Comparison of ENCODE assay signal across 10 mouse cellular contexts in genomic region chr5:72580088-72580969, GRCm38 (mm10). TPM values are rescaled to one million over a fixed set of nuclear protein-coding genes. Genes with fewer than 3 reads are reported as not detected.
A peak's percentile ranks its signal among the peaks of the same experiment; 100 is the strongest.
DNase-seq lines count a peak whose midpoint lies in the region; ATAC-seq and TF ChIP-seq lines count a peak whose summit lies in the region.
"Not testable (repeated sequence)": the region's sequence is repeated elsewhere in the genome, so short reads cannot be mapped to it uniquely, and the experiment has no call there.
"Had no signal": no experiment of that assay in that cellular context is flagged by ENCODE, and none has a peak within 500 bp of the region (broad histone marks: within the 10 kb centered on the region; RNA-seq: fewer than 3 reads in every experiment).

No protein-coding gene starts in this region.

- ATAC-seq in forebrain, embryonic 13.5 days, result peak; percentile 89
- peak; percentile 81 for ATAC-seq in hindbrain, embryonic 12.5 days (ENCODE audit: low FRiP score)
- ATAC-seq in lung, embryonic 16.5 days (ENCODE audit: low read depth), result peak; percentile 60
- peak; percentile 82 for ATAC-seq in neural tube, embryonic 13.5 days (ENCODE audit: low read depth)

- H3K4me3 ChIP-seq in forebrain, embryonic 13.5 days, result peak overlapping the region; percentile 46
- peak overlapping the region; percentile 46 for H3K4me3 ChIP-seq in hindbrain, embryonic 12.5 days
- peak overlapping the region; percentile 30; the same call in 1 of the 2 replicates for H3K4me3 ChIP-seq in layer of hippocampus, adult 2 months
- peak overlapping the region; percentile 48 for H3K4me3 ChIP-seq in lung, embryonic 16.5 days (ENCODE audit: low read length)
- peak overlapping the region; percentile 41 for H3K4me3 ChIP-seq in neural tube, embryonic 13.5 days

- DNase-seq in CD8-positive naive resting alpha-beta T cell, adult 2 months (ENCODE audit: low read depth in 2 of 2, low spot score in 2 of 2), result peak; percentile 6 to 21
- peak; percentile 18 to 33 for DNase-seq in cerebellum, postnatal 10 days
- not testable (repeated sequence) for DNase-seq in layer of hippocampus, adult 2 months (ENCODE audit: low spot score in 2 of 2)
- DNase-seq in thymus, postnatal 0 days (ENCODE audit: low spot score), result peak; percentile 14

- not testable (repeated sequence) for H3K4me1 ChIP-seq in forebrain, embryonic 13.5 days; hindbrain, embryonic 12.5 days; lung, embryonic 16.5 days (replicated peaks; ENCODE audit: control insufficient read depth, insufficient read depth, low read length)
- H3K4me1 ChIP-seq in neural tube, embryonic 13.5 days (replicated peaks), result peaks cover 11% of the 10 kb centered on the region; the same call in 1 of the 2 replicates

- H3K36me3 ChIP-seq in forebrain, embryonic 13.5 days (ENCODE audit: poor library complexity, severe bottlenecking); hindbrain, embryonic 12.5 days; lung, embryonic 16.5 days (ENCODE audit: control insufficient read depth, insufficient read depth, low read length); neural tube, embryonic 13.5 days: not testable (repeated sequence)

- not testable (repeated sequence) for TF ChIP-seq CTCF in layer of hippocampus, adult 2 months (conservative IDR thresholded peaks at IDR 0.05)

- not testable (repeated sequence) for H3K27ac ChIP-seq in forebrain, embryonic 13.5 days; hindbrain, embryonic 12.5 days; layer of hippocampus, adult 2 months; lung, embryonic 16.5 days (ENCODE audit: low read length); neural tube, embryonic 13.5 days (replicated peaks)

- not testable (repeated sequence) for H3K9me3 ChIP-seq in forebrain, embryonic 13.5 days (replicated peaks); hindbrain, embryonic 12.5 days (replicated peaks); lung, embryonic 16.5 days (ENCODE audit: control insufficient read depth, low read length); neural tube, embryonic 13.5 days

- peak overlapping the region; percentile 63 for H3K9ac ChIP-seq in forebrain, embryonic 13.5 days
- H3K9ac ChIP-seq in hindbrain, embryonic 12.5 days, result peak overlapping the region; percentile 56
- peak overlapping the region; percentile 48; the same call in 1 of the 2 replicates for H3K9ac ChIP-seq in lung, embryonic 16.5 days (ENCODE audit: low read length)
- peak overlapping the region; percentile 65 for H3K9ac ChIP-seq in neural tube, embryonic 13.5 days

- H3K27me3 ChIP-seq in forebrain, embryonic 13.5 days, result peaks cover 15% of the 10 kb centered on the region; the same call in 1 of the 2 replicates
- peaks cover 20% of the 10 kb centered on the region for H3K27me3 ChIP-seq in hindbrain, embryonic 12.5 days
- H3K27me3 ChIP-seq in lung, embryonic 16.5 days (ENCODE audit: control insufficient read depth, insufficient read depth, low read depth, low read length), result peaks cover 13% of the 10 kb centered on the region
- H3K27me3 ChIP-seq in neural tube, embryonic 13.5 days, result not testable (repeated sequence)

- WGBS in forebrain, embryonic 13.5 days, result 5% methylated on average over 57 of the region's 73 CpGs
- WGBS in hindbrain, embryonic 12.5 days, result 4% methylated on average over 53 of the region's 73 CpGs
- 4% methylated on average over 53 of the region's 73 CpGs for WGBS in lung, embryonic 16.5 days
- 5% methylated on average over 61 of the region's 73 CpGs for WGBS in neural tube, embryonic 13.5 days

- H3K4me2 ChIP-seq in forebrain, embryonic 13.5 days, result peak overlapping the region; percentile 69
- peak overlapping the region; percentile 80 for H3K4me2 ChIP-seq in hindbrain, embryonic 12.5 days (replicated peaks)
- peak overlapping the region; percentile 77 for H3K4me2 ChIP-seq in lung, embryonic 16.5 days (ENCODE audit: low read depth, low read length)
- peak overlapping the region; percentile 58 for H3K4me2 ChIP-seq in neural tube, embryonic 13.5 days

RNA-seq across cellular contexts. Expression of gene Zar1, which starts 0.7 kb away (rescaled TPM):
- 0.63 and 1.1 TPM in 2 replicates for polyA plus RNA-seq in forebrain, embryonic 13.5 days (2015; fragmentation: Nextera tagmentation; extraction: Ambion mirVana)
- polyA plus RNA-seq in hindbrain, embryonic 12.5 days (2016; fragmentation: Nextera tagmentation; extraction: Ambion mirVana), result 4.0 and 5.9 TPM in 2 replicates
- under 1 TPM in 1 of 2 experiments, not detected in 1; 0.38 TPM for total RNA-seq in layer of hippocampus, adult 2 months (2021)
- polyA plus RNA-seq in lung, embryonic 16.5 days (2015; fragmentation: Nextera tagmentation; extraction: Ambion mirVana), result 0.20 TPM in 1 of 2 replicates, not detected in the other
- polyA plus RNA-seq in neural tube, embryonic 13.5 days (2015; fragmentation: Nextera tagmentation; extraction: Ambion mirVana), result 3.8 and 5.9 TPM in 2 replicates
- 1.0 and 1.2 TPM in 2 replicates for polyA plus RNA-seq in thymus, postnatal 0 days (2015; fragmentation: Nextera tagmentation; extraction: Ambion mirVana)
- total RNA-seq: layer of hippocampus, adult 18-20 months had no signal
- polyA plus RNA-seq: C2C12 had no signal

RNA-seq across cellular contexts. Expression of gene Gm5868, which starts 7.0 kb away (rescaled TPM):
- polyA plus RNA-seq in forebrain, embryonic 13.5 days (2015; fragmentation: Nextera tagmentation; extraction: Ambion mirVana), result 3.0 TPM in 2 replicates
- polyA plus RNA-seq in hindbrain, embryonic 12.5 days (2016; fragmentation: Nextera tagmentation; extraction: Ambion mirVana), result 5.5 and 5.9 TPM in 2 replicates
- total RNA-seq in layer of hippocampus, adult 2 months (2021), result under 1 TPM in 1 of 2 experiments, not detected in 1; 0.42 TPM
- 0.63 TPM in 1 of 2 replicates, not detected in the other for polyA plus RNA-seq in lung, embryonic 16.5 days (2015; fragmentation: Nextera tagmentation; extraction: Ambion mirVana)
- polyA plus RNA-seq in neural tube, embryonic 13.5 days (2015; fragmentation: Nextera tagmentation; extraction: Ambion mirVana), result 10.5 and 10.8 TPM in 2 replicates
- not detected in 2 replicates for polyA plus RNA-seq in thymus, postnatal 0 days (2015; fragmentation: Nextera tagmentation; extraction: Ambion mirVana)
- polyA plus RNA-seq: C2C12 had no signal

RNA-seq across cellular contexts. Expression of gene Nfxl1, which starts 20.8 kb away (rescaled TPM):
- 12.5 and 13.3 TPM in 2 replicates for polyA plus RNA-seq in forebrain, embryonic 13.5 days (2015; fragmentation: Nextera tagmentation; extraction: Ambion mirVana)
- polyA plus RNA-seq in hindbrain, embryonic 12.5 days (2016; fragmentation: Nextera tagmentation; extraction: Ambion mirVana), result 24.2 and 24.9 TPM in 2 replicates
- total RNA-seq in layer of hippocampus, adult 2 months (2021), result 10 to 100 TPM; 12.8 to 20.6 TPM
- 12.8 and 15.9 TPM in 2 replicates for polyA plus RNA-seq in lung, embryonic 16.5 days (2015; fragmentation: Nextera tagmentation; extraction: Ambion mirVana)
- 13.7 and 15.2 TPM in 2 replicates for polyA plus RNA-seq in neural tube, embryonic 13.5 days (2015; fragmentation: Nextera tagmentation; extraction: Ambion mirVana)
- polyA plus RNA-seq in thymus, postnatal 0 days (2015; fragmentation: Nextera tagmentation; extraction: Ambion mirVana), result 9.1 TPM in 2 replicates
